Mouse (Mus musculus) adrenal gland (tissue): ENCODE data around the gene Plcd3.

Experiments used
- intact Hi-C: fragments of 180-260 bp; cut with DNase I; formaldehyde crosslinking; loops from one replicate; pipeline ENCODE4 v1.15.1; 2025
- long read RNA-seq, 2 experiments: library from polyadenylated mRNA; unstranded; transcript quantifications; one replicate each; pipeline ENCODE4 v2.0.0; 2020; ENCODE audit warnings: borderline replicate concordance in 1 of 2; ENCODE audit not compliant: insufficient replicate concordance in 1 of 2

Gene Plcd3
- long read RNA-seq, experiment 1, partial matches to known transcripts: 1 of 2 reads
- long read RNA-seq, experiment 1, other reads (novel, unspliced or antisense): 1 of 2 reads
- long read RNA-seq, experiment 2: 0 reads

- intact Hi-C loops: loop anchor here (10.0 kb wide), 1 partner anchor 223 kb away; no protein-coding TSS in a partner anchor
Observed at GRCm38 (mm10) chr11:103101481-103101865, at the start of gene Plcd3, which contains the start of gene Acbd4. Gene Plcd3 (minus strand): TSS chr11:103101658. Gene Acbd4 (plus strand): TSS chr11:103101682.

- intact Hi-C loops: no loop called here
Observed at GRCm38 (mm10) chr11:103149771-103150170, 48.3 kb upstream of the Plcd3 start.

- intact Hi-C loops: no loop called here
Observed at GRCm38 (mm10) chr11:103147766-103148165, 46.3 kb upstream of the Plcd3 start.

GRCm38 (mm10) chr11:103146386-103146785, 44.9 kb upstream of the Plcd3 start:
- intact Hi-C loops: no loop called here

GRCm38 (mm10) chr11:103144309-103145285, 43.1 kb upstream of the Plcd3 start:
- intact Hi-C loops: no loop called here

- intact Hi-C loops: no loop called here
Observed at GRCm38 (mm10) chr11:103142441-103143182, 41.2 kb upstream of the Plcd3 start.

GRCm38 (mm10) chr11:103141944-103142255, 40.4 kb upstream of the Plcd3 start:
- intact Hi-C loops: no loop called here

GRCm38 (mm10) chr11:103141101-103141943, 39.9 kb upstream of the Plcd3 start:
- intact Hi-C loops: no loop called here

GRCm38 (mm10) chr11:103140763-103141100, 39.3 kb upstream of the Plcd3 start:
- intact Hi-C loops: no loop called here

GRCm38 (mm10) chr11:103139951-103140762, 38.7 kb upstream of the Plcd3 start:
- intact Hi-C loops: no loop called here

- intact Hi-C loops: no loop called here
Observed at GRCm38 (mm10) chr11:103136039-103136577, 34.6 kb upstream of the Plcd3 start.

- intact Hi-C loops: no loop called here
Observed at GRCm38 (mm10) chr11:103134221-103134620, 32.8 kb upstream of the Plcd3 start.

GRCm38 (mm10) chr11:103133456-103134185, 32.2 kb upstream of the Plcd3 start:
- intact Hi-C loops: loop anchor here (2.0 kb wide), 1 partner anchor 17 kb away; the partner anchor contains the start of gene Hexim1

GRCm38 (mm10) chr11:103132576-103133455, 31.4 kb upstream of the Plcd3 start:
- intact Hi-C loops: loop anchor here (2.0 kb wide), 1 partner anchor 16 kb away; the partner anchor contains the start of gene Hexim1

GRCm38 (mm10) chr11:103131701-103132575, 30.5 kb upstream of the Plcd3 start, which contains the start of gene Hexim2:
Gene Hexim2 (plus strand): TSS chr11:103132429.
- intact Hi-C loops: loop anchor here (2.0 kb wide), 1 partner anchor 15 kb away; the partner anchor contains the start of gene Hexim1

GRCm38 (mm10) chr11:103120315-103120714, 18.9 kb upstream of the Plcd3 start:
- intact Hi-C loops: no loop called here

GRCm38 (mm10) chr11:103119609-103120008, 18.2 kb upstream of the Plcd3 start:
- intact Hi-C loops: no loop called here
